Mouse (Mus musculus) G1E (cell line): ENCODE data around the gene Pck1.

Source experiments
- CTCF ChIP-seq: IDR thresholded peaks from 2 replicates; pipeline ENCODE4 v1.5.1; 2012; ENCODE audit warnings: low read depth, low read length, inconsistent platforms, mixed read lengths
- GATA1 ChIP-seq: IDR thresholded peaks from 2 replicates; pipeline ENCODE4 v1.6.1; 2012; ENCODE audit warnings: borderline replicate concordance, low read length, inconsistent platforms, mixed read lengths

- TF ChIP-seq CTCF (no peak), GATA1 (no peak)
Observed at GRCm38 (mm10) chr2:173108509-173109190, 44.2 kb upstream of the Pck1 start.
